Mouse (Mus musculus) heart, embryonic 12.5 days (tissue): Measurements from ENCODE around the gene Lama2. TPM values are rescaled to one million over a fixed set of nuclear protein-coding genes. Genes with fewer than 3 reads are reported as not detected.

Experiments
- ATAC-seq: fragments of 200-750 bp; cut with Nextera tagmentation; 2 replicates; pipeline ENCODE4 v1.8.0; 2017; ENCODE audit warnings: moderate TSS enrichment, moderate library complexity; ENCODE audit not compliant: insufficient number of reproducible peaks, low FRiP score
- H3K27ac ChIP-seq: fragments of 300-500 bp; sonication (generic); 2 replicates; pipeline ENCODE4 v1.5.1; 2016; ENCODE audit warnings: mild to moderate bottlenecking, moderate library complexity; ENCODE audit not compliant: poor library complexity, severe bottlenecking
- H3K27me3 ChIP-seq: fragments of 300-500 bp; sonication (generic); replicated peaks from 2 replicates; pipeline ENCODE4 v1.6.1; 2016; ENCODE audit warnings: mild to moderate bottlenecking, moderate library complexity
- H3K36me3 ChIP-seq: fragments of 300-500 bp; sonication (generic); 2 replicates; pipeline ENCODE4 v1.6.1; 2016; ENCODE audit warnings: mild to moderate bottlenecking, moderate library complexity
- H3K4me1 ChIP-seq: fragments of 300-500 bp; sonication (generic); replicated peaks from 2 replicates; pipeline ENCODE4 v1.6.1; 2016; ENCODE audit warnings: mild to moderate bottlenecking
- H3K4me2 ChIP-seq: fragments of 300-500 bp; sonication (generic); 2 replicates; pipeline ENCODE4 v1.6.1; 2016; ENCODE audit warnings: mild to moderate bottlenecking, moderate library complexity
- H3K4me3 ChIP-seq: fragments of 300-500 bp; sonication (generic); 2 replicates; pipeline ENCODE4 v1.5.1; 2016; ENCODE audit warnings: mild to moderate bottlenecking
- H3K9ac ChIP-seq: fragments of 300-500 bp; sonication (generic); 2 replicates; pipeline ENCODE4 v1.6.1; 2016; ENCODE audit warnings: mild to moderate bottlenecking, moderate library complexity
- H3K9me3 ChIP-seq: fragments of 300-500 bp; sonication (generic); replicated peaks from 2 replicates; pipeline ENCODE4 v1.6.1; 2016; ENCODE audit warnings: mild to moderate bottlenecking, moderate library complexity
- WGBS: fragments of 180-500 bp; shearing (Covaris S2); methylation state at CpG from one replicate; pipeline ENCODE4 v1.1.7; 2016; 5-methylcytosine and 5-hydroxymethylcytosine counted together
- polyA plus RNA-seq: library from polyadenylated mRNA; unstranded; fragments of >200 nt; fragmentation: Nextera tagmentation; extraction: Ambion mirVana; gene quantifications from 2 replicates; pipeline ENCODE4 v1.2.1, GENCODE M21; 2016

Gene Lama2
- polyA plus RNA-seq, 1 experiment from 2014 or later, result 14.1 TPM

DNA sequence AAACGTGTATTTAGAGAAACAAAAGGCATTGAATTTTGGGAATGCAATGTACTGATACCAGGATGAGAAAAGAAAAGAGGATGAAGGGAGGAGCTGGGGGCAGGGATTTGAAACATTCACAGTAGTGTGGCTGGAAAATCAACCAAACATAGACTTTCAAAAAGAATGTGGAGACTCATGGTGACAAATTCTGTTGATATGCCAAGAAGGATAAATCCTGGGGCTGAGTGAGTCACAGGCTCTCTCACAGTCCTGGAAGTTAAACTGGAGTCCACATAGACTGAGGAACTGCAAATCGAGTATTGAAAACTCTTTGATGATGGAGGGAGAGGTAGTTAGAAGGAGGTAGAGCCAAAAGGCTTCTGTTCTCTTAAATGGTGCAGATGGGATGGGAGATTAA, 445.3 kb downstream of the Lama2 start:
- Histone ChIP-seq H3K36me3 (no peaks in the 10 kb centered on the region), H3K9me3 (no peaks in the 10 kb centered on the region), H3K4me1 (no peaks in the 10 kb centered on the region), H3K9ac (no peak overlapping the region), H3K4me3 (no peak overlapping the region), H3K4me2 (no peak overlapping the region), H3K27me3 (no peaks in the 10 kb centered on the region), H3K27ac (no peak overlapping the region)
- no peak for ATAC-seq
- WGBS, result 52% methylated on average over 2 of the region's 2 CpGs

DNA sequence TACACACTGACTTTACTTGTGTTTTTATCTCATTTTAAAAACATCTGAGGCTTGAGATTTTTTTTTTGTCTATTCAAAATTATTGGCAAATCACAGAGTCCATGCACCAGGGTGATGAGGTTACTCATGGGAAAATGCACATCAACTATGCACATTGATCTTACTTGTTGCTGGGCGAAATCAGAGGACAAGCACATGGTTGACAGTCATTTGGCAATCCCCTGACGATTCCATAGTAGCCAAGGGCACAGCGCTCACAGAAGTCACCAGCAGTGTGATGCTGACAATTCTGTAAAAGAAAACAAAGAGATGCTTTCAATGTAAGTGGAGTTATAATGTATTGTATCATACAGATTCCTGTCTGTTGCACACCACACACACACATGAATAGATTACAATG, 454.8 kb downstream of the Lama2 start:
- Histone ChIP-seq H3K4me2 (no peak overlapping the region), H3K27me3 (no peaks in the 10 kb centered on the region), H3K4me1 (no peaks in the 10 kb centered on the region), H3K36me3 (no peaks in the 10 kb centered on the region), H3K4me3 (no peak overlapping the region), H3K27ac (no peak overlapping the region), H3K9ac (no peak overlapping the region), H3K9me3 (no peaks in the 10 kb centered on the region)
- WGBS, result 74% methylated on average over 3 of the region's 3 CpGs
- no peak for ATAC-seq

DNA sequence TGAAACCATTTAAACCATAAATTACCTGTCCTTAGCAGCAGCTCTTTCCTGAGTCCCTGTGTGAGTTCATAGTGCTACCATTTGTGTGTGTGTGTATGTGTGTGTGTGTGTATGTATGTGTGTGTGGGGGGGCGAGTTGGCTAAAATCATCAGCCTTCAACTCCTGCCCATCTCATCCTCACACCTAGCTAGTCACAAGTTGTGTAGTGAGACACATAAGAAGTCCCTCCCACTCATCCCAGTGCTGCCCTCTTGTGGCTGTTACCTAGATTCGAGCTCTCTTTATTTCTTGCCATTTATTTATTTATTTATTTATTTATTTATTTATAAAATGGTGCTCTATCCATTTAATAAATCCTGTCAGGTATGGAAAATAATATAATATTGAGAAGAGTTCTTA, 457.2 kb downstream of the Lama2 start:
- ATAC-seq, result no peak
- Histone ChIP-seq H3K27ac (no peak overlapping the region), H3K27me3 (no peaks in the 10 kb centered on the region), H3K4me2 (no peak overlapping the region), H3K36me3 (no peaks in the 10 kb centered on the region), H3K9me3 (no peaks in the 10 kb centered on the region), H3K4me1 (no peaks in the 10 kb centered on the region), H3K4me3 (no peak overlapping the region), H3K9ac (no peak overlapping the region)
- 83% methylated on average over 2 of the region's 2 CpGs for WGBS

GRCm38 (mm10) chr10:27150220-27150619, 469.3 kb downstream of the Lama2 start:
- Histone ChIP-seq H3K4me2 (no peak overlapping the region), H3K27me3 (no peaks in the 10 kb centered on the region), H3K36me3 (no peaks in the 10 kb centered on the region), H3K9me3 (no peaks in the 10 kb centered on the region), H3K4me1 (no peaks in the 10 kb centered on the region), H3K4me3 (no peak overlapping the region), H3K9ac (no peak overlapping the region), H3K27ac (no peak overlapping the region)
- 68% methylated on average over 3 of the region's 3 CpGs for WGBS
- ATAC-seq, result no peak

DNA sequence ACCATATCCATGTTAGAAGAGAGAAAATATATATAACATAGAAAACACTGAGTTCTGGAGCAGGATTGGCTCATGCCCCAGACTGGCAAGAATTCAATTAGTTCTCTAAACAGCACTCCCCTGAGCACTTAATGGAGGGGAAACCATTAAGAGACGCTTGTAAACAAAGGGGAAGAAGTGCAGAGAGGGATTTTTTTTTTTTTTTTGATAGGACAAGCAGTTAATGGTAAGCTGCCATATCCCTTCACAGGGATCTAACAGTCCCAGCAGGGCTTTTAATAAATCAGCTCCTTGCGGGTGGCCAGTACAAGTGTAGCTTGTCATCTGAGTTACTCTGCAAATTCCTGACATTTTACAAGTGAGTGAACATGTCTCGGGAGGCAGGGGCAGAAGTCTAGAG, 479.1 kb downstream of the Lama2 start:
- no peak overlapping the region for H3K4me2 ChIP-seq
- no peaks in the 10 kb centered on the region for H3K36me3 ChIP-seq
- no peak overlapping the region for H3K27ac ChIP-seq
- no peak for ATAC-seq
- H3K27me3 ChIP-seq, result no peaks in the 10 kb centered on the region
- 25% methylated on average over 3 of the region's 3 CpGs for whole genome bisulfite sequencing
- peaks cover 8% of the 10 kb centered on the region; the same call in 1 of the 2 replicates for H3K4me1 ChIP-seq
- H3K4me3 ChIP-seq, result no peak overlapping the region
- H3K9me3 ChIP-seq, result no peaks in the 10 kb centered on the region
- H3K9ac ChIP-seq, result no peak overlapping the region

DNA sequence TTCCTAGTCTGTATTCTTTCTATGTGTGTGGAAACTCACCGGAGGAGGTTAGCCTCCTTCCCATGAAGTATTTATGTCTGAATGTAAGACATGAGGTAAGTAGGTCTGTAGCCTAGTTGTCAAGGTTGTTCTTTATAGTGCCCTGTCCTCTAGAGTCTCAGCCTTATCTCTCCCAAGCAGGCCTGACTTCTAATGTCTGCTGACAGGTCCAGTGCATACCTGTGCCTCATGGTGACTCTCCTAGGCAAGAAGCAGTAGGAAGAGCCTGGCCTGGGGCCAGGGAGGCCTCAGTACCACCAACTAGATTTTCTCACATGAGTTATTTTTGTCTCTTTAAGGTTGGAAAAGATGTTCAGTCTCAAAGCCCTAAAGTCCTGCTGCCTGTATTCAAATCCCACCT, 483.8 kb downstream of the Lama2 start:
- ATAC-seq, result no peak; the same call in 1 of the 2 replicates
- no peak overlapping the region for H3K4me3 ChIP-seq
- H3K27ac ChIP-seq, result no peak overlapping the region
- H3K4me2 ChIP-seq, result no peak overlapping the region
- H3K27me3 ChIP-seq, result no peaks in the 10 kb centered on the region
- no peak overlapping the region for H3K9ac ChIP-seq
- H3K36me3 ChIP-seq, result no peaks in the 10 kb centered on the region
- no peaks in the 10 kb centered on the region for H3K9me3 ChIP-seq
- peaks cover 9% of the 10 kb centered on the region for H3K4me1 ChIP-seq
- WGBS, result 77% methylated on average over 1 of the region's 1 CpGs

- H3K9ac ChIP-seq, result no peak overlapping the region
- no peak overlapping the region for H3K4me2 ChIP-seq
- no peak overlapping the region for H3K27ac ChIP-seq
- WGBS, result 7% methylated on average over 1 of the region's 1 CpGs
- H3K4me3 ChIP-seq, result no peak overlapping the region
- peaks cover 7% of the 10 kb centered on the region for H3K4me1 ChIP-seq
- no peaks in the 10 kb centered on the region for H3K36me3 ChIP-seq
- H3K27me3 ChIP-seq, result no peaks in the 10 kb centered on the region
- H3K9me3 ChIP-seq, result no peaks in the 10 kb centered on the region
- ATAC-seq, result no peak
Measured at GRCm38 (mm10) chr10:27133135-27133534, 486.4 kb downstream of the Lama2 start.

DNA sequence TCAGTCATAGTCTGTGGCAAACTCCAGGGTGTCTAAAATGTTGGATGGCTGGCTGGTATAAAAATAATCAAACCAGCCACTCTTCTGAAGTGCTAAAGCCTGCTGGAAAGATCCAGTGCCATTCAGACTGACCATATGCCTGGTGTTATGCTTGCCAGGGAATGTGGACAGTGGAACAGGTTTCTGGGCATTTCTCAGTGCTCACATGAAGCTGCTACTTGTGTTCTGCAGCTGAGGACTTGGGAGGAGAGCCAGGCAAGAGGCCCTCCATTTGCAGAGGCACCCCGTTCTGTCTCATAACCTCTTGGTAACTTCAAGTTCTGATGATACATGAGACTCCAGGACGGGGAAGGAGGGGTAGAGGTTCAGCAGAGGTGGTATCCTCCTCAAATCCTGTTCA, 492.1 kb downstream of the Lama2 start:
- no peak overlapping the region for H3K4me3 ChIP-seq

GRCm38 (mm10) chr10:27123763-27124162, 495.8 kb downstream of the Lama2 start:
- H3K4me3 ChIP-seq, result no peak overlapping the region
- 78% methylated on average over 5 of the region's 5 CpGs for WGBS
- H3K4me2 ChIP-seq, result no peak overlapping the region

More for the DNA sequence above, 492.1 kb downstream of the Lama2 start:
- Histone ChIP-seq H3K27ac (peak overlapping the region; percentile 2; the same call in 1 of the 2 replicates), H3K27me3 (no peaks in the 10 kb centered on the region), H3K9me3 (no peaks in the 10 kb centered on the region), H3K4me2 (no peak overlapping the region), H3K9ac (no peak overlapping the region), H3K36me3 (no peaks in the 10 kb centered on the region), H3K4me1 (peaks cover 7% of the 10 kb centered on the region; the same call in 1 of the 2 replicates)
- 68% methylated on average over 2 of the region's 2 CpGs for WGBS
- no peak for ATAC-seq

DNA sequence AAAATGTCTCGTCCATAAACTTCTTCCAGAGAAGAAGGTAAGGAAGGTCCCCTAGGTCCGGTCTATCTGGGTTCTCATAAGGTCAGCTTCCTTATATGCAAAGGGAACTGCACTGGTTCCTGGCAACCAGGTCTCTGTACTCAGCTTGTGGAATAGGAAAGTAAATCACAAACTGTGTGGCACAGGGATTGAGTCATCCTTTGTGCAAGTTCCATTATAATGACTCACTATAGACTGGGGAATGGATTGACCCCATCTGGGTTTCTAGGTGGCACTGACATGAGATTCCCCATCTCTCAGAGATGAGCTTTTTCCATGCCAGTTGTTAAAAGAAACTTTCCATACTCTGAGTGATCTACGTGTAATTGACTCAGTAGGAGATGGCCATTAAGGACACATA, 501.7 kb downstream of the Lama2 start:
- Histone ChIP-seq H3K9me3 (no peaks in the 10 kb centered on the region), H3K27me3 (no peaks in the 10 kb centered on the region), H3K27ac (no peak overlapping the region), H3K4me1 (no peaks in the 10 kb centered on the region), H3K4me2 (no peak overlapping the region), H3K9ac (no peak overlapping the region), H3K36me3 (no peaks in the 10 kb centered on the region), H3K4me3 (no peak overlapping the region)
- WGBS, result 81% methylated on average over 3 of the region's 3 CpGs
- ATAC-seq, result no peak

More at GRCm38 (mm10) chr10:27123763-27124162, 495.8 kb downstream of the Lama2 start:
- Histone ChIP-seq H3K9me3 (no peaks in the 10 kb centered on the region), H3K9ac (no peak overlapping the region), H3K27me3 (no peaks in the 10 kb centered on the region), H3K4me1 (peaks cover 7% of the 10 kb centered on the region; the same call in 1 of the 2 replicates), H3K27ac (no peak overlapping the region), H3K36me3 (no peaks in the 10 kb centered on the region)
- no peak for ATAC-seq

DNA sequence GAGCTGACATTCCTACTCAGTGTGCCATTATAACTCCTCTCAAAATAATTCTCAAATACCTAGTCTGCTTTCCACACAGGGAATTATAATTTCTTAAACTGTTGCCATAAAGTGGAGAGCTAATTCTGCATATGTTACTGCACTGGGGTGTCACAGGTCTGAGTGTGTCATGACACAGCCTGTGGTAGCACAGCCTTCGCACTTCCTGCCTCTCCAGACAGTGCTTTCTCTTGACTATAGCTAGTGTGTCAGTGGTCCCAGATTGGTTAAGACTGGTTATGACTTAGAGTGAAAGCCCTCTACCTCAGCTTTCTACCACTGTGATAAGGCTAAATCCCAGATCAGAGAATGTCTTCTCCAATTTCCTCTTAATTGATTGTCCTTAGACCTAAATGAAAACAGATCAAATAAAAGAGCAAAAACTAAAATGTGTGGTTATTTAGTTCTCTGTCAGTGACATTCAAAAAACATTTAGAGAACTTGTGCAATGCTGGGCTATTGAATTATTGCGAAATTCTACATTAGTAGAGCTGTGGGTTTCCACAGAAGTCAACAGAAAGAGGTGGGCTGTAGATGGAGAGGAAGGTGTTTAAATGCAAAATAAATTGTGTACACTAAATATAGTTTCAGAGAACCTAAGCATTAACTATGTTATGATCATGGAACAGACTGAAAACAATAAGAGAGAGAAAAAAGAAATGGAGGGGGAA, 502.5 kb downstream of the Lama2 start:
- H3K4me2 ChIP-seq, result no peak overlapping the region
- no peaks in the 10 kb centered on the region for H3K9me3 ChIP-seq
- H3K9ac ChIP-seq, result no peak overlapping the region
- no peak overlapping the region for H3K27ac ChIP-seq
- no peaks in the 10 kb centered on the region for H3K27me3 ChIP-seq
- no peak for ATAC-seq
- WGBS, result 70% methylated on average over 2 of the region's 2 CpGs
- no peak overlapping the region for H3K4me3 ChIP-seq
- H3K4me1 ChIP-seq, result no peaks in the 10 kb centered on the region
- no peaks in the 10 kb centered on the region for H3K36me3 ChIP-seq

DNA sequence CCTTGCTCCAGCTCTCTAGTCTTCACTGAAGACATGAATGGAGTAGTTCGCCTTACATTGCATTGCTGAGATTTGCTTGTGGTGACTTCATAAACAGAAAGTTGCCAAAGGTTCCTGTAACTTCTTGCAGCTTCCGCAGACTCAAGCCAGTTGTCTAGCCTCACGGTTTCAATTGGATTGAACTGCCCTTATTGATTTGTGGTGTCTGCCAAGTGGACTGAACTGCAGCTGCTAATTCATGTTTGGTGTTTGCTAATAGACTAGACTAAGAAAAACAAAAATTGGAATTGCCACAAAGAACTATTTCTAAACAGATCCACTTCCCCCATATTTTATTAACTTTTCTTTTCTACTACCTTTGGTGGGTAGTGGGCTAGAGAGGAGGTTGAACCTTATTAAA, 505.4 kb downstream of the Lama2 start:
- no peaks in the 10 kb centered on the region for H3K9me3 ChIP-seq
- no peak overlapping the region for H3K4me3 ChIP-seq
- WGBS, result 83% methylated on average over 3 of the region's 3 CpGs
- no peaks in the 10 kb centered on the region for H3K27me3 ChIP-seq
- H3K36me3 ChIP-seq, result no peaks in the 10 kb centered on the region
- no peak overlapping the region for H3K9ac ChIP-seq
- no peak overlapping the region for H3K27ac ChIP-seq
- no peak overlapping the region for H3K4me2 ChIP-seq
- ATAC-seq, result no peak
- H3K4me1 ChIP-seq, result no peaks in the 10 kb centered on the region
